Mouse (Mus musculus) forebrain, embryonic 15.5 days (tissue): ENCODE results near the gene Cdk5rap3. TPM values are rescaled to one million over a fixed set of nuclear protein-coding genes. Genes with fewer than 3 reads are reported as not detected.

ENCODE experiments used
- ATAC-seq: fragments of 200-750 bp; cut with Nextera tagmentation; replicated peaks from 2 replicates; pipeline ENCODE4 v1.8.0; 2017; ENCODE audit warnings: mild to moderate bottlenecking, moderate TSS enrichment, moderate library complexity
- H3K27ac ChIP-seq: fragments of 300-500 bp; sonication (generic); replicated peaks from 2 replicates; pipeline ENCODE4 v1.5.1; 2015; ENCODE audit warnings: mild to moderate bottlenecking, inconsistent platforms
- H3K27me3 ChIP-seq: fragments of 300-500 bp; sonication (generic); 2 replicates; pipeline ENCODE4 v1.6.1; 2015; ENCODE audit warnings: inconsistent platforms
- H3K36me3 ChIP-seq: fragments of 300-500 bp; sonication (generic); 2 replicates; pipeline ENCODE4 v1.6.1; 2015; ENCODE audit warnings: mild to moderate bottlenecking, inconsistent platforms
- H3K4me1 ChIP-seq: fragments of 300-500 bp; sonication (generic); 2 replicates; pipeline ENCODE4 v1.6.1; 2015; ENCODE audit warnings: inconsistent platforms
- H3K4me2 ChIP-seq: fragments of 300-500 bp; sonication (generic); replicated peaks from 2 replicates; pipeline ENCODE4 v1.6.1; 2015; ENCODE audit warnings: mild to moderate bottlenecking, inconsistent platforms
- H3K4me3 ChIP-seq: fragments of 300-500 bp; sonication (generic); 2 replicates; pipeline ENCODE4 v1.5.1; 2015; ENCODE audit warnings: mild to moderate bottlenecking, inconsistent platforms
- H3K9ac ChIP-seq: fragments of 300-500 bp; sonication (generic); replicated peaks from 2 replicates; pipeline ENCODE4 v1.6.1; 2015; ENCODE audit warnings: mild to moderate bottlenecking, inconsistent platforms
- H3K9me3 ChIP-seq: fragments of 300-500 bp; sonication (generic); 2 replicates; pipeline ENCODE4 v1.6.1; 2016; ENCODE audit warnings: inconsistent platforms
- WGBS: fragments of 180-500 bp; shearing (Covaris S2); methylation state at CpG from one replicate; pipeline ENCODE4 v1.1.7; 2015; ENCODE audit warnings: mixed read lengths; 5-methylcytosine and 5-hydroxymethylcytosine counted together
- polyA plus RNA-seq: library from polyadenylated mRNA; unstranded; fragments of >200 nt; fragmentation: Nextera tagmentation; extraction: Ambion mirVana; gene quantifications from 2 replicates; pipeline ENCODE4 v1.2.1, GENCODE M21; 2015

Cdk5rap3 gene
- polyA plus RNA-seq, 1 experiment from 2014 or later: 109 TPM

DNA sequence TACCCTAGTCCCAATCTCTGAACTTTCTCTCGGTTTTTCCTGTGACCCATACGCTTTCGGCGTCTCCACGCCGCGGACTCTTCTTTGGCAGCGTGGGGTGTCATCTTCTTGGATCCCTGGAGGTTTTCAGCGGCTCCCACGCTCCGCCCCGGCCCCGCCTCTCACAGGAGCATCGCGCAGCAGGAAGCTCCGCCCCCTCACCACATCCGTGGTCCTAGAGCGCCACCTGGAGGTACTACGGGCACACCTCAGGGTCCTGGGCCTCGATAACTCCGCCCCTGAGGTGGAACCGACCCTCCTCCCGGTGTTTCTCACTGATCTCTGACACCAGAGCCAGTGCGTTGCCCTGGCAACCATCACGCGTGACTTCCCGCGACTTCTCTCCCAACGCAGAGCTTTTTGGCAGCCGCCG, 54.4 kb downstream of the Cdk5rap3 start:
- Histone ChIP-seq H3K4me3 (peak overlapping the region; percentile 42), H3K9me3 (no peaks in the 10 kb centered on the region), H3K27ac (no peak overlapping the region), H3K27me3 (no peaks in the 10 kb centered on the region), H3K9ac (peak overlapping the region; percentile 39), H3K36me3 (no peaks in the 10 kb centered on the region), H3K4me1 (peaks cover 32% of the 10 kb centered on the region), H3K4me2 (peak overlapping the region; percentile 79)
- peak; percentile 87 for ATAC-seq
- under 1% methylated on average over 31 of the region's 31 CpGs for WGBS

GRCm38 (mm10) chr11:96861446-96861845, 54.9 kb downstream of the Cdk5rap3 start:
- H3K9ac ChIP-seq: peak overlapping the region; percentile 39
- H3K4me3 ChIP-seq: peak overlapping the region; percentile 42
- peak overlapping the region; percentile 79 for H3K4me2 ChIP-seq
- H3K9me3 ChIP-seq: no peaks in the 10 kb centered on the region
- ATAC-seq: peak; percentile 15
- no peaks in the 10 kb centered on the region for H3K36me3 ChIP-seq
- WGBS: 3% methylated on average over 20 of the region's 20 CpGs
- H3K27ac ChIP-seq: no peak overlapping the region
- H3K27me3 ChIP-seq: no peaks in the 10 kb centered on the region
- peaks cover 32% of the 10 kb centered on the region for H3K4me1 ChIP-seq

- Histone ChIP-seq H3K9me3 (no peaks in the 10 kb centered on the region), H3K4me3 (no peak overlapping the region), H3K4me2 (no peak overlapping the region), H3K27me3 (no peaks in the 10 kb centered on the region), H3K9ac (no peak overlapping the region), H3K27ac (no peak overlapping the region), H3K4me1 (peaks cover 32% of the 10 kb centered on the region), H3K36me3 (no peaks in the 10 kb centered on the region)
- peak; percentile 46; the same call in 1 of the 2 replicates for ATAC-seq
- 6% methylated on average over 8 of the region's 8 CpGs for WGBS
Observed at GRCm38 (mm10) chr11:96860564-96860963, 55.7 kb downstream of the Cdk5rap3 start.

GRCm38 (mm10) chr11:96859635-96860034, 56.7 kb downstream of the Cdk5rap3 start:
- Histone ChIP-seq H3K27me3 (no peaks in the 10 kb centered on the region), H3K4me1 (peaks cover 32% of the 10 kb centered on the region), H3K36me3 (no peaks in the 10 kb centered on the region), H3K9ac (no peak overlapping the region), H3K4me3 (no peak overlapping the region), H3K4me2 (no peak overlapping the region), H3K27ac (no peak overlapping the region), H3K9me3 (no peaks in the 10 kb centered on the region)
- ATAC-seq: no peak
- 86% methylated on average over 4 of the region's 4 CpGs for WGBS

GRCm38 (mm10) chr11:96857446-96857845, 58.9 kb downstream of the Cdk5rap3 start:
- Histone ChIP-seq H3K9ac (no peak overlapping the region), H3K4me1 (peaks cover 15% of the 10 kb centered on the region), H3K4me3 (no peak overlapping the region), H3K27me3 (no peaks in the 10 kb centered on the region), H3K36me3 (no peaks in the 10 kb centered on the region), H3K9me3 (no peaks in the 10 kb centered on the region), H3K27ac (no peak overlapping the region), H3K4me2 (no peak overlapping the region)
- ATAC-seq: no peak
- WGBS: 83% methylated on average over 5 of the region's 5 CpGs

Other genes with a start within 250 kb of the Cdk5rap3 start
- gene Snx11, start 138.9 kb downstream of the Cdk5rap3 start, polyA plus RNA-seq: 45.4 and 45.8 TPM in 2 replicates
- gene Cbx1, start 127.4 kb downstream of the Cdk5rap3 start, polyA plus RNA-seq: 102 and 108 TPM in 2 replicates
- 55.7 and 59.6 TPM in 2 replicates for gene Nfe2l1, start 86.5 kb downstream of the Cdk5rap3 start, polyA plus RNA-seq
- gene Copz2, start 66.6 kb downstream of the Cdk5rap3 start, polyA plus RNA-seq: 12.2 and 13.5 TPM in 2 replicates
- 0.17 TPM in 1 of 2 replicates, not detected in the other for gene Prr15l, start 11.6 kb upstream of the Cdk5rap3 start, polyA plus RNA-seq
- 20.7 and 21.5 TPM in 2 replicates for gene Pnpo, start 27.5 kb upstream of the Cdk5rap3 start, polyA plus RNA-seq
- 14.9 and 16.1 TPM in 2 replicates for gene Sp2, start 66.5 kb upstream of the Cdk5rap3 start, polyA plus RNA-seq
- gene Sp6, start 96.9 kb upstream of the Cdk5rap3 start, polyA plus RNA-seq: 0.10 and 0.43 TPM in 2 replicates
- gene Scrn2, start 113.4 kb upstream of the Cdk5rap3 start, polyA plus RNA-seq: 16.0 and 17.2 TPM in 2 replicates
- gene Lrrc46, start 124.9 kb upstream of the Cdk5rap3 start, polyA plus RNA-seq: 2.9 and 4.6 TPM in 2 replicates
- 57.0 and 58.4 TPM in 2 replicates for gene Mrpl10, start 125.1 kb upstream of the Cdk5rap3 start, polyA plus RNA-seq
- 10.2 and 10.5 TPM in 2 replicates for gene Osbpl7, start 134.1 kb upstream of the Cdk5rap3 start, polyA plus RNA-seq
- 0.22 and 0.42 TPM in 2 replicates for gene Tbx21, start 198.8 kb upstream of the Cdk5rap3 start, polyA plus RNA-seq
- gene Tbkbp1, start 235.0 kb upstream of the Cdk5rap3 start, polyA plus RNA-seq: 6.2 and 7.6 TPM in 2 replicates